Mouse (Mus musculus) retina, postnatal 1 day (tissue): ENCODE results near the gene Sipa1l2.

Experiments used
- DNase-seq: peaks from one replicate; pipeline ENCODE4 v3.0.0-alpha.2; 2012

The Sipa1l2 gene

DNA sequence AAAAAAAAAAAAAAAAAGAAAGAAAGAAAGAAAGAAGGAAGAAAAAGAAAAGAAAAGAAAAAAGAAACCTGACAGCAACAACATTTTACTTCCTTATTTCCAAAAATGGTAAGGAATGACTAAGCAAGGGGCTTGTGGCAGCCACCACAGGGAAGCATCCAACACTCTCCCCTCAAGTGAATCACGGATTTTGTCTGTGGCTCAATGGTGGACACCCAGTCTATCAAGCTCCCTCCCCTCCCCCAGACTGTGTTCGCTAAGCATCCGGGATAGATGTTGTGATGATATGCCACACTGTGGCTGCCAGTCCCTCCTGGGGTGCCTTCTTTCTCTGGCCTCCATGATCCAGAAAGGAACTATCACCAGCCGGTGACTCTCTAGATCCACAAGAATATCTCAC is 6.5 kb upstream of the Sipa1l2 start:
- no peak for DNase-seq

DNA sequence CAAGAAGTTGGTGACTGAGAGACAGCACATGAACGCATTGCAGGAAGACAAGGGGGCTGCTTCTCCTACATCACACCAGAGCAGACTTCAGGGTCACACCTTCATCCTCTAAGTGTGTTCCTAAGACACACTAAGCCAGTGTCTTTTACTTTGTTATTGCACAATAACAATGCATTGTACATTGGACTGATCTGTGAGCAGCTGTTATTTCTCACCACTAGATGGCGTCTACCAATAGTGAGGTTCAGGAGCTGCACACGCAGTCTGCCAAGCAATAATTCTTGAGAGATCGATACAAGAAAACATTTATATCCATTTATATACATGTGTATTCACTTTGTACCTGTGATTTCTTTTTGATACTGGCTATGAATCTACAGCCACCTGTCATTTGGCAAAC is 4.7 kb upstream of the Sipa1l2 start:
- DNase-seq: peak; percentile 74

DNA sequence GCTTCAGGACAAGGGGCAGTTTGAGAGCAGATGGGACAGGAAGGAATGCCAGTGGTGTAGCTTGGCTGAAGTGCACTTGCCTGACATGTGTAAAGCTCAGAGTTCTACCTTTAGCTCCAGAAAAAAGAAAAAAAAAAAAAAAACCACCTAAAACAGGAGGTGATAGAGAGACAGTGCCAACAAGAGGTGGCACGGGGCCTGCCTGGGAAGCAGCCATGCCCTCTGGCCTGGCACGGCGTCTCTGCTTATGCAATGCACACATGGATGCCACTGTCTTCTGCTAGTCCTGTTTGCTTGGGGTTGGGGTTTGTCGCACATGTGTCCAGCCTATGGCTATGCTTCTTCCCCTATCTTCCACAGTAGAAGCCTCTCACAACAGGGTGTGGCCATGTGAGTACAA is 2.6 kb upstream of the Sipa1l2 start:
- no peak for DNase-seq

DNA sequence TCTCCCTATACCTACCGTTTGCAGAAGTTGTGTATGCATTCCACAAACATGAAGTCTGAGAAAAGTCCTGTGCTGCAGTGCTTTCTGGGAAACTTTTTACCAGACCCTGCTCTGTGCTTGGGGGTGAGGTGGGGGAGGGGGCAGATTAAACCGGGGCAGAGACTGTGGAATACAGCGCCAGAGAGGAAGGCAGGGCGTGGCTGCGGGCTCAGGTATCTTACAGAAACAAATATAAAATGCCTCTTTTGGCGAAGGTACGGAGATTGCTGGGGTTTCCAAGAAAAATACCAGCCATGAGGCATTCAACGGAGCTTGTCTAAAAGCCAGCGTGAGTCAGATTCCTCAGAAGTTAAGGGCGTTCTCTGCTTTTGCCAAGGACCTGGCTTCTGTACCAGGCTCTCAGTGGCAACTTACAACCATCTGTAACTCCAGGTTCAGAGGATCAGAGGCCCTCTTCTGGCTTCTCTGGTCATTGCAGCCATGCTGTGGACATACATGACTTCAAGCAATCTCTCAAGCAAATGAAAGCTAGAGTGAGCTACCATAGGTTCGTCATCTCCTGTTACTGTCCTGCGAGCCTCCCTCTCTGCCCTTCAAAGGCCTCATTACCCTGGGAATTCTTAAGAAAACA is 1.3 kb upstream of the Sipa1l2 start:
- peak; percentile 55 for DNase-seq

DNA sequence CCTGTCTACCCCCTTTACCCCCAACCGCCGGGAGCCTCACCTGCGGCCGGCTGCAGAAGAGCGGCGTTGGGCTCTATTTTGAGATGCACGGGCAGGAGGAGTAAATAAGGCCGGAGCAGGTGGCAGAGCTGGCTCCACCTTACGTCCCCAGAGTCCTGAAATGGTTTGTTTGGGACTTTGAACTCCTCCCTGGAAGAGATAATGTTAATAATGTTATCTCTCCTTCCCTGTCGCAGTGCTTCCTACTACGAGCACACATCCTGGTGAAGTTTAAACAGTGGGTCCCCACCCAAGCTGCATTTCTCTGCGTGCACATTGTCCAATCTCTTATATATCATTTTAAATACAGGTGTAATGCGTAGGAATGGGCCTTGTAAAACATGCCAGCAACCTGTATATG is 781 bp upstream of the Sipa1l2 start:
- DNase-seq: no peak

DNA sequence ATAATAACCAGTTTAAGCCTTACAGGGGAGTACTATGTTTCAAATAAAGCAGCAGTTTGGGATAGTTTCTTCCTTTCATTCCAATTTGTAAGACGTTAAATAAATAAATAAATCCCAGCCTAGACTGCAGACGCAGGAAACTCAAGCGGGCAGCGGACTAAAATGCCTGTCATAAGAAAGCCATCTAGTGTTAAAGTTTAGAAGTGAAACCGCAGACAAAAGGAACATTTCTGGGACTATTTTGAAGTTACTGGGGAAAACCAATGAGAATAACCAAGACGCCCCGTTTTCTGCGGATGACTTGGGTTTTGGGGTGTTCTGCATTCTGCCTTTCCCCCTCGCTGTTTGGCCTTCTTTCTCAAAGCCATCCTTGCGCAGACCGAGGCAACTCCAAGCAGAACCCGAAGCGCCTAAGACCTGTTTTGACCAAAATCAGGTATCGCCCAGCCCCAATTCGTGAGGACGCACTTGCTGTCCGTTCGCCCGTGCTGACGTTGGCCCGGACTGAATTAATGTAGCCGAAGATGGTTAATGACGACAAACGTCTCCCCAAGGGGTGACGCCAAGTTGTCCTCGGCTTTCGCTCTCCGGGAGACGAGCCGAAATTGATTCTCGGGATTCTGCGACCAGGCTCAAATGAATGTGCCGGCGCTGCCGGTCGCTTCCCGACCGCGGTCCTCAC is 616 bp downstream of the Sipa1l2 start:
- DNase-seq: peak; percentile 78

DNA sequence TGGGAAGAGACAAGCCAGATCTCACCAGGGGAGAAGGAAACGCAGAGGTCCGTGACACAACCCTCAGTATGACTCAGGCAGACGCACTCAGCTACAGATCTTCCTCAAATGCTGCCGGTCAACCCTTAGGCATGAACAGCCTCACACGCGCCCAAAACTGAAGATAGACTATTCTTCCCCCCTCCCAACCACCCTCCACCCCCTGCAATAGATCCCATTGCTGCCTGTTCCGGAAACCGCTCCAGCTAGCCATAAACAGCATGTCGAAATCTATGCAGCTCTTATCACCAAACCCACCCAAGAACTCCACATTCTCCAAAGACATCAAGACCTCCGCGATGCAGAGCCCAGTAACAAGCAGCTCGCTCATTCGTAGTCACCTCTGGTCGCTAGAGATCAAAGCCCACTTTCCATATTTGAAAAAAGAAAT is 1.2 kb downstream of the Sipa1l2 start:
- no peak for DNase-seq

DNA sequence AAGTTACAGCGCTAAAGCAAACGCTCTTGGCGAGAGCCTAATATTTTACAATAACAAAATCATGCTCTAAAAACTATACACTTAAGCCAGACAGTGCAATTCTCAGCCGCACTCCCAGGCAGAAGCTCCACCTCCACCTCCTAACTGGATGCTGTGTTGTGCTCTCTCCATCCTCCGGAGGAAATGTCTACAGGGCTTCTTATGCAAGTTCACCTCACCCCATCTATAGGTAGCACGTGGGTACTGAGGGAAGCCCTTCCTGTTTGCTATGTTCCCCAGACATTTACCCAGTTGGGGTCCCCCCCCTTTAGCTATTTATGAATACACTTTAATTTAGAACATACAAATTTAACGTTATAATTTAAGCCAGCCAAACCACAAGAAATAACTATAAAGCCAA is 2.0 kb downstream of the Sipa1l2 start:
- peak; percentile 46 for DNase-seq

DNA sequence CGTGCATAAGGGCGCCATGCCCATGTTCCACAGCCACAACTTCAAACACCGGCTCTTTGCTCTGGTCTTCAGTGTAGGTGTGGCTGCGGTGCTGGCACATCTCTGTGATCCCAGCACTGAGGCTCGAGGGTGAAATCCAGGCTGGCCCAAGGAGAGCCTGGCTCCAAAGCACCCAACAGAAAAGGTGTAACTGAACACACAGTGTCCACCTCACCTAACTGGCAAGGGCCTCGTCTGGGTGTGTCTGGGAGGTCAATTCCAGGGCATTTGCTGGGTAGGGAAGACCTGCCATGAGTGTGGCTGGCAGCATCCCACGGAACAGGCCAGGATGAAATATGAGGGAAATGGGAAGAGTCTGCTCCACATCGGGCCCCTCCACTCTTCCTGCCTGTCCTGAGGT is 6.7 kb downstream of the Sipa1l2 start:
- DNase-seq: no peak

DNA sequence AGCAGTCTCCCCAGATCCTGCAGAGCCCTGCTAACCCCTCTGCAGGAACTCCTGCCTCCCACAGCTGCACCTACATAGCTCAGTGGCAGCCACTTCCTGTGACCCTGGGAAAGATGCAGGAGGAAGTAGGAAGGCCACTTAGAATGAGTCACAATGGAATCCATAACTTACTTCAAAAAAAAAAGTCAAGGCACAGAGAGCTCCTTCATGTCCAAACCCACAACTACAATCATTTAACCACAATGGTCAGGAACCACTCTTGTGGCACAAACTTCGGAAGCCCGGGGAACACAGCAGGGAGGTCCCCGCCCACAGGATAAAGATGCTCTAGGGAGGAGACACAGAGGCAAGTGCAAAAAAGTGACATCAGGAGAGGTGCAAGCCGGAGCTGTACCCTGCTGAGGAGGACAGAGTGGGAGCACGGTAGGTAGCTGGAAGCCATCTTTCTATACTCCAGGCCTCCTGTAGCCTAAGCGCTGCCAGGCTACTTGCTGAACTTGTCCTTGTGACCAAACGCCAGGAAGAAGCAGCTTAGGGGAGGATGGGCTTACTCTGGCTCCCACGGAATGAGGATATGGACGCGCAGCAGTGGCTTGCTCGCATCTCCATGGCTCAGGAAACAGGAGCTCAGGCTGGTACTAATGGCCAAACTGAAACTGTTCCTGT is 8.7 kb downstream of the Sipa1l2 start:
- DNase-seq: no peak

DNA sequence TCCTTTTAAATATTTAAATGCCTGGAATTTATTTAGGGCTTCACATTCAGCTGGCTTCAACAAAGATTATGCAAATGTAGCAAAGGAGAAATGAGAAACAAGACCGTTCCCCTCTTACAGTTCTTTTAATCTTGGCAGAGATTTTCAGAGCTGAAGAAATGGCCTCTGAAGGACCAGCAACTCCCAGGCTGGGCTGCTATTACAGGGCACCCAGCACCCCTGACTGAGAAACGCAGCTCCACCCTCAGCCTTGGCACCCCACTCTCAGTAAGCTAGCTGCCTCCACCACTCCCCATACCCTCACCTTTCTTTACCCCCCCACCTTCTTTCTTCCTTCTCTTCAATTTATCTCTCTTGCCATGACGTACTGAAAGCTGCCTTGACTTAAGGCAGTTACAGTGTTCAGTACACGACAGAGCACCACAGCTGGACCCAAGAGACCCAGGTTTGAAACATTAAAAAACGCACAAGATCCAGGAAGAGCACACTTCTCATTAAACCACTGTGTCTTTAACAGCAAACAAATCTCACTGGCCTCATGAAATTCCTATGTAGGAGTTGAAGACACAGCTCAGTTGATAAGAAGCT is 10.4 kb downstream of the Sipa1l2 start:
- DNase-seq: peak; percentile 23

DNA sequence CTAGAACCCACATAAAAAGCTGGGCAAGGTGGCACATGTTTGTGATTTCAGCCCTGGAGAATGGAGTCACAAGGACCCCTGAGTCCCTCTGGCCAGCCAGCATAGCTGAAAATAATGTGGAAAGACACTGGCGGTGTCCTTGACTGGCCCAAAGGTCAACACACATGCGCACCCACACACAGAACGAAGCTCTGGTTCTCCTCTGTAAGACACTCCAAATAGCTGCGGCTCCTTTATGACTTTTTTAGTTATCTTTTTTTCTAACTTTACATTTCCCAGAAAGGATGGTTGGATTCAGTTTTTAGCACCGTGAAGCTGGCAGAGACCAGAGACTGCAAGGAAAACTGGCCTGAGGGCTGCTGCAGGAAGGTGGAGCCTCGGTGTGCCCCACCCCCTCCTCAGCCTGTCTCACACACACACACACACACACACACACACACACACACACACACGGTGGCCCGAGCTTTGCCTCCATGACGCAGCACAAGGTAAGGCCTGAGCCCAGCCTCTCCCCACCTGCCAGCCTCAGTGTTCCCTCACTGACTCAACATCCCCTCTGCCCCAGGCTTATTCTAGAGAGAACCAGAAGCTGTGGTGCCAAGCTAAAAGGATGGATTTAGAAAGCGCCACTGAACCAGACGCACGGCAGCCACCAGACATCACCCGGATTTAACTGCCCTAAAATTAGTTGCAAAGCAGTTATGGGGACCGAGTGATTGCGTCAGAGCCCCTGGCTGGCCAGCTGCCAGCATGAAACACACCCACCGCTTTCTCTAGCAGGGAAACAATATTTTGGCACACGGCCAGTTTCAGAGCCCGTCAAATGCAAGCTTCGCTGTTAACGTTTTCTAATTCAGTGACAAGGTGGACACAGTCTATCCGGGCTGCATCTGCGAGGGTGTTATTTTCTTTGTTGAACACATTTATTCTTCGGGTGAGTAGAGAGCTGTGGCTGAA is 11.2 kb downstream of the Sipa1l2 start:
- peak; percentile 93 for DNase-seq

DNA sequence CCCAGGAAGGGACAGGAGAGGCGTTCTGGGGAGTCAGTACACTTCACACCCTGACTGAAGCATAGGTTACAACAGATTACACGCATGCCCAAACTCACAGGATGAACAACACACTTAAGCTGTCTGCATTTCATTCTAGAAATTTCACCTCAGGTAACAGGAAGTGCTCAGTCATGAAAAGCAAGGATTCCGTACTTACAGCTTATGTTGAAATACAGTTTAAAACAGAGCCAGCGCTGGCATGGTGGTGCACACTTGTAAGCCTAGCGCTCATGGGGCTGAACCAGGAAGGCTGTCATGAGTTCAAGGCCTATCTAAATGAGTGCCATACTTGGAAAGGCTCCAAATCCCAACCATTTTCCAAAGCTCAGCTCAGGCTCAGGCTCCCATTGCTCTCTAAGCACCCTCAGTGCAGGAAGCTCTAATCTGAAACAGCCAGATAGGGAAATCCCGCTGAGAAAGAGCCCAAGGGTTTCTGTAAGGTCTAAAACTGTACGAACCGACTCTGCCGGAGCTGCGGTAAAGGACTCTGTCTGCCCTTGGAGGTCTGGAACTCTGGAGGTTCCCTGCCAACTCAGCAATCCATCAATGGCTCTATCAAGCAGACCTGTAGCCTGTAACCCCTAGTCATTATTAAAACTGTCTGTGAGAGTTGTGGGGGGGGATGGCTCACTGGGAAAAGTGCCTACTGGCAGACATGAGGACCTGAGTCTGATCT is 12.1 kb downstream of the Sipa1l2 start:
- no peak for DNase-seq

DNA sequence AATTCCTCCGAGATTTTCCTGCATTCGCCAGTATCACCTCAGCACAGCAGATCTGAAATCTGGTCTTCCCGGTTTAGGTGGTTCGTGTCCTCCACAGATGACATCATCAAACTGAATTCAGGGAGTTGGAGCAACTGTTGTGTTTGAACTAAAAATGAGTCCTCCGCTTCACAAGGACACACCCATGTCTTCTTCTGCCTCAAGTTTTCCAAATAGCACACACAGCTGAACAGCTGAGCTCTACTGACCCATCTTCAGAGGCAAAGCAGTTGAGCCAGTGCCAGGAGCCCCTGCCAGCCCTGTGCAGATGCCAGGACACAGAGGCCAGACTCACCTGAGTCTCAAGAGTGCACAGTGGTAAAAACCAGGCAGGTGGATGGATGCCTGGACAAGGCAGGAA is 12.9 kb downstream of the Sipa1l2 start:
- no peak for DNase-seq

DNA sequence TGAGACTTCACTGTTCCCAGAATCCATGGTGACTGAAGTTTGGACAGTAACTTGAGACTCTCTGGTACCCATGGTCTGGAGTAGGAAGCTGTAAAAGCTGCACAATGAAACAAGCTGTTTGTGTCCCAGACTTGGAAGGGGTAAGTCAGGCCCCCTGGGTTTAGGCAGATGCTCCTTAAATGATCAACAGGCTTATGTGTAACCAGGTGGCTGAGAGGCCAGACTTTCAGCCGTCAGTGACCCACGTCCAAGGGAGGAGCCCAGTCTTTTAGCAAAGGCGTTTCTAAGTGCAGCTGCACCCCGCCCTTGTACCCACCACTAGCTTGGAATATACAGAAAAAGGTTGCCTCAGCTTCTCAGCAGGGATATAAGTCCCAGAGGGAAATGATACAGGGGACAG is 19.0 kb downstream of the Sipa1l2 start:
- DNase-seq: no peak

DNA sequence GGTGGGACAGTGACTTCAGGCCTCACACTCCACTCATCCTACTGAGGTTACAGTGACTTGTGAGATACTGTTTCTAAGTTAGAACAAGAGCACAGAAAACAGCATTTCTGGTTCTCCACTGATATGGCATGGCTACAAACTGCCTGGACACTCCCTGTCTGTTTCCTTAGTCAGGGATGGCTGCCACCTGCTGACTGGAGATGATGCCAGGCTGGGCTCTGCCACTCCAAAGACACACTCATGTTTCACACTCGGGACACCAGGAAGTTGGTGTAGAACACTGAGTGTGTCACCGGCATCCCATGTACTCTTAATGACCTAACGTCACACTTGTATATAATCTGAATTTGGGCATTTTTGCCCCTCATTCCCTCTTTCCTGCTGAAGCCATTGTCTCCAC is 22.3 kb downstream of the Sipa1l2 start:
- no peak for DNase-seq

DNA sequence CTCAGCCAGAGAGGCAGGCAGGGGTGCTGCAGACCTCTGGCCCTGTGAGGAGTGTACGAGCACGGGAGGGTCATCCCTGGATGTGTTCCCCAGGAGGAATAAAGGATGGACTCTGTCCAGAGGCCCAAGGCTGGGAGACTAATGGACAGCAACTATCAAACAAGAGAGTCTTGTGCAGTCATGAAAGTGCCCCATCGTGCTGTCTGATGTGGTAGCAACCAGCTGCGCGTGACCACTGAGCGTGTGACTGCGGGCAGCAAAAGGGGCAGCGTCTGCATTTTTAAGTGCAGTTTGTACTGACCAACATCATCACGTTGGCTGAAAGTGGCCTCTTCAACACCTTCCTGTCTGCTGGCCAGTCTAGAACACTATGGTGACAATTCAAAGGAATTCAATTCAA is 23.7 kb downstream of the Sipa1l2 start:
- DNase-seq: no peak

DNA sequence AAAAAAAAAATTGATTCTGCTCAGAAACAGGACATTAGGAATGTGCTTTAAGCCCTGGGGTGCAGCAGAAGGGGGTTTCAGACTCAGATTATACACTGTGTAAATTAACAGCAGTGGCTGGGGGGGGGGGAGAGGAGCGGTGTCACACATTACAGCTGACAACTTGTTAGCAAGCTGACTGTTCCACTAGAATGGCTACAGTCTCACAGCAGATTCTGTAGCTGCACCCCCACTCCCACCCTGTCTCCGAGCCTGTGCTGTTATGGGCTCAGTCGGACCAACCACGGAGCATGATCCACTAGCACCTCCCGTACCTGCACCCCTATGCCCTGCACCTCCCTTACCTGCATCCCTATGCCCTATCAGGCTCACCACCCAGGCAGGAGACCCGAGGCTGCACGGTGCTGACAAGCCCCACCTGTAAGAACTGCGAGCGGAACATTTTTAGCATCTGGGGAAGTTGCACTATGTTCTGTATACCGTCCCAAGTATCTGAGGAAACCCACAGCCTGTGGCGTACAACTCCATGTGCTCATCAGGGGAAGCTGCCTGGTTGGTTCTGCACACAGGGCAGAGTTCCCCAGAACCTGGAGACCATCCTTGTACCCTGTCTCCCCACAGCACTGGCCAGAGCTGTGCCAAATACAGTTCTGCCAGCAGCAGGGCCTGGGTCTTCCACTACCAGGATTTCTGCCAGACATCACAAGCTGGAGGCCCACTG is 26.6 kb downstream of the Sipa1l2 start:
- no peak for DNase-seq

DNA sequence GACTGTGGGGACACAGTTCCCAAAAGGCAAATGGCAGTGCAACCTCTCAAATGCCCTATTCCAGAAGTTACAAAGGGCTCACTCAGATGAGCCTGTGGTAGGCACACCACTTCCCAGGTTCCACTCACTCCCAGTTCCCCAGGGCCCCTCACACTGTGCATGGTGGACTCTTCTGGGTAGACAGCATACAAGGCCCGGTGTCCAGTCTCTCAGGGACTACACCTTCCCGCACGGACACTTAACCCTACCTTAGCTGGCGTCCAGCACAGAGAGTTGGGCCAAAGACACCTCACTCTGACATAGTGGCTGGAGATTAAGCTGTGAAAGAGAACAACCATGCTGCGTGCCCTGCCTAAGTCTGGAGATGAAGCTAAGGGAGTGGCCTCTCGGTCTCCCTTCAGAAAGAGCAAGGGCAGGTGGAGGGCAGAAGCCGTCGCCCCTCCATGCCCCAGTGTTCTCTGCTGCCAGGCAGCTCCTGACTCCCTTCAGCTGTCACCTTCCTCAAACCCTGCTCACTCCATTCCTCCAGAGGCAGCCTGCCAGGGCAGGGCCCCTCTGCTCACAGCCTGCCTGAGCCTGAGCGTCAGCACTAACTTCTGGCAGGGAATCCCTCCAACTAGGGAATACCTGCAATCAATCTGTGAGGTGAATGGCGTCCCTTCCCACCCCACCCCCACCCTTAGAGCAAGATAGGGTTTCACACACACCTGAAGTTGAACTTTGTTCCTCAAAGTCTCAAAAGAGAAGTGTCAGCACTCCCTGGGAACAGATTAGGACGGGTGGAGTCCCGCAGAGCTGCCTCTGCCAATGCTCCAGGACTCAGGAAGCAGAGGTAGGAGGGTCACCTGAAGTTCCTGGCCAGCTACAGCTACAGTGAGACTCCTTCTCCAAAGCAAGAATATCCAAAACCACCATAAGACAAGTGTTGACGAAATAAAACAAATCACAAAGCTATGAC is 30.3 kb downstream of the Sipa1l2 start:
- DNase-seq: no peak

DNA sequence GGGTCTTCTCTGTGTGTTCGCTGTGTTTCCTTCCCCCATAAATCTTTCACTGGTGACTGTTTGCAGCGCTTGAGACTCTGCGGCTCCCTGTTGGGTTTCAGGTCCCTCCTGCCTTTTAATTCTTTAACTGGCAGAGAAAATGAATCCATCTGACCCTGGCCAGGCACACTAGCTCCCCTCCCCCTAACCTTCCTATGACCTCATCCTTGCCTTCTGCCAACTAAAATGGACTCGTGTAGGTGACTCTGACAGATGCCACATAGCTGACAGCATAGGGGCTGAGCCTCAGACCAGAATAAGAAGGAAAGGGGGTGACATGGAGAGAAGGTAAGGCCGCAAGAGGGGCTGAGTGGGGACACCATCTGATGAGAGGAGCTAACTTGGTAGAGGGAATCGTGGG is 31.3 kb downstream of the Sipa1l2 start:
- DNase-seq: no peak
